Mouse (Mus musculus) lung, embryonic 14.5 days (tissue): Measurements from ENCODE around the gene Lpar1. TPM values are rescaled to one million over a fixed set of nuclear protein-coding genes. Genes with fewer than 3 reads are reported as not detected.

ENCODE experiments used
- ATAC-seq: fragments of 200-750 bp; cut with Nextera tagmentation; 2 replicates; pipeline ENCODE4 v1.8.0; 2017; ENCODE audit warnings: mild to moderate bottlenecking, moderate TSS enrichment, moderate library complexity; ENCODE audit not compliant: insufficient read depth
- DNase-seq: peaks from one replicate; pipeline ENCODE4 v3.0.0-alpha.2; 2015
- H3K27ac ChIP-seq: fragments of 300-500 bp; sonication (generic); 2 replicates; pipeline ENCODE4 v1.5.1; 2014; ENCODE audit warnings: low read depth, mild to moderate bottlenecking, moderate library complexity
- H3K27me3 ChIP-seq: fragments of 300-500 bp; sonication (generic); 2 replicates; pipeline ENCODE4 v1.6.1; 2014; ENCODE audit warnings: low read length, control low read depth; ENCODE audit not compliant: insufficient read depth
- H3K36me3 ChIP-seq: fragments of 300-500 bp; sonication (generic); 2 replicates; pipeline ENCODE4 v1.6.1; 2014; ENCODE audit warnings: control low read depth; ENCODE audit not compliant: insufficient read depth
- H3K4me1 ChIP-seq: fragments of 300-500 bp; sonication (generic); 2 replicates; pipeline ENCODE4 v1.6.1; 2014; ENCODE audit warnings: antibody characterized with exemption, control low read depth; ENCODE audit not compliant: insufficient read depth
- H3K4me2 ChIP-seq: fragments of 300-500 bp; sonication (generic); 2 replicates; pipeline ENCODE4 v1.6.1; 2014; ENCODE audit warnings: mild to moderate bottlenecking
- H3K4me3 ChIP-seq: fragments of 300-500 bp; sonication (generic); 2 replicates; pipeline ENCODE4 v1.5.1; 2014; ENCODE audit warnings: low read depth, low read length
- H3K9ac ChIP-seq: fragments of 300-500 bp; sonication (generic); 2 replicates; pipeline ENCODE4 v1.6.1; 2014
- H3K9me3 ChIP-seq: fragments of 300-500 bp; sonication (generic); 2 replicates; pipeline ENCODE4 v1.6.1; 2016; ENCODE audit warnings: low read depth, low read length, control low read depth
- CTCF ChIP-seq: IDR thresholded peaks from 2 replicates; pipeline ENCODE4 v1.5.1; 2016; ENCODE audit warnings: antibody characterized with exemption, low read depth
- WGBS: fragments of 180-500 bp; shearing (Covaris S2); extraction: QIAGEN DNeasy Blood & Tissue Kit; methylation state at CpG from one replicate; pipeline ENCODE4 v1.1.7; 2014; 5-methylcytosine and 5-hydroxymethylcytosine counted together
- polyA plus RNA-seq: library from polyadenylated mRNA; unstranded; fragments of >200 nt; fragmentation: Nextera tagmentation; extraction: Ambion mirVana; gene quantifications from 2 replicates; pipeline ENCODE4 v1.2.1, GENCODE M21; 2014

Gene Lpar1
- polyA plus RNA-seq, 1 experiment from 2014 or later, result 30.3 TPM

DNA sequence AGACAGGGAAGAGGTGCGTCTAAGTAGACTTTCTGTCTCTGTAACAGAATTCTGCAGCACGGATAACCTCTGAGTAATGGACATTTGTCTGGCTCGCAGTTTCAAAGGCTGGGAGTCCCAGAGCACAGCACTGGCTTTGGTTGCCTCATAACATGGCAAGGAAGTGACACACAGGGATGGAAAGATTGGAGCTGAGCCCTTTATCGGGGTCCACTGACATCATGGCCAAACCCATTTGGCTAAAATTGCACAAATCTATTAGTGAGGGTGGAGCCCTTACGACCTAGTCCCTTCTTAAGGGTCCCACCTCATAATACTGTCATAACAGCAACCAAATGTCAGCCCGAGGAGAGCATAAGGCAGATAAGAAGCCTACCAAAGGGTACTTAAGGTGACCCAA lies 22.1 kb upstream of the Lpar1 start:
- Histone ChIP-seq H3K9me3 (no peaks in the 10 kb centered on the region), H3K27me3 (no peaks in the 10 kb centered on the region), H3K4me1 (0 out of 2 replicates have a peak, but pooled peaks cover 3% of the 10 kb centered on the region), H3K9ac (no peak overlapping the region), H3K27ac (no peak overlapping the region), H3K4me2 (no peak overlapping the region), H3K4me3 (no peak overlapping the region), H3K36me3 (no peaks in the 10 kb centered on the region)
- no peak for ATAC-seq
- 81% methylated on average over 6 of the region's 6 CpGs for WGBS
- DNase-seq, result no peak
- no peak for TF ChIP-seq CTCF

DNA sequence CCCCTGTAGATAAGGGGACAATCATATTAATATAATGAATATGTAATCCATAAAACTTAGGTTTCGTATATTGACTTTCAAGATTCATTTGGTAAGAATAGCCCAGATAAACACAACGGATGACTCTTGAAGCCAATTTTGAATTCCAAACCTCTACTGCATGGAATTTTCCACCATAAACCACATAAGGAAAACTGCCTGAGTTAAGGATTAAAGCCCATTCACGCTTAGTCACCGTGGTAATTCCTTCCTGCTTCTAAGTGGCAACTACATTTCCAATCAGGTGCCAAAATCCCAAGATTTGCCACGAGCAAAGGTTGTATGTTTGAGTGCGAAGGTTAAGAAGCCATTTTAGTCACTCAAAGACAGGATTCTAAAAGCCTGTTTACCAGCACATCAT lies 20.3 kb upstream of the Lpar1 start:
- Histone ChIP-seq H3K9me3 (no peaks in the 10 kb centered on the region), H3K27ac (no peak overlapping the region), H3K9ac (no peak overlapping the region), H3K4me2 (no peak overlapping the region), H3K4me3 (no peak overlapping the region), H3K36me3 (no peaks in the 10 kb centered on the region), H3K4me1 (0 out of 2 replicates have a peak, but pooled peaks cover 3% of the 10 kb centered on the region), H3K27me3 (no peaks in the 10 kb centered on the region)
- WGBS, result 65% methylated on average over 6 of the region's 6 CpGs
- DNase-seq (no peak), ATAC-seq (no peak)
- TF ChIP-seq CTCF, result no peak

- H3K27me3 ChIP-seq, result no peaks in the 10 kb centered on the region
- H3K4me3 ChIP-seq, result no peak overlapping the region
- H3K9ac ChIP-seq, result no peak overlapping the region
- no peak overlapping the region for H3K27ac ChIP-seq
- ATAC-seq (no peak), DNase-seq (no peak)
- H3K4me2 ChIP-seq, result no peak overlapping the region
- 65% methylated on average over 2 of the region's 2 CpGs for WGBS
- no peaks in the 10 kb centered on the region for H3K9me3 ChIP-seq
- TF ChIP-seq CTCF, result no peak
- no peaks in the 10 kb centered on the region for H3K4me1 ChIP-seq
- H3K36me3 ChIP-seq, result no peaks in the 10 kb centered on the region
Measured at GRCm38 (mm10) chr4:58572446-58572845, 18.7 kb upstream of the Lpar1 start.

DNA sequence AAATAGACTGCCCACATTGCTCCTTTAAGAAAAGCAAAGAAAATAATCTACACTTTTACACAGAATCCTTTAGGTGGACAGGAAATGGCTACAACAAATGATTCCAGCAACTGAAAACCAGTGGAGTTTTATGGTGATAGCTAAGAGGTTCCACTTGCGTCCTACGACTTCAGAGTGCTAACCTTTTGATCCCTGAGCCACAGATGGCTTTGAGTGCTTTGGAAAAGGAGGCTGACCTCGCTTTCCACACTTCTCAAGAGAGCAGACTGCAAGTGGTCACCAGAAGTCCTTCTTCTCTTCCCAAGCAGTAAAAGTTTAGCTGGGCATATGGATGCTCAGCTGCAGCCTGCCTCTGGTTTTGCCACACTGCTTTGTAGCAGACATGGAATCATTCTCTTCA lies 18.0 kb upstream of the Lpar1 start:
- H3K4me3 ChIP-seq, result no peak overlapping the region
- no peaks in the 10 kb centered on the region for H3K36me3 ChIP-seq
- H3K27ac ChIP-seq, result no peak overlapping the region
- H3K27me3 ChIP-seq, result no peaks in the 10 kb centered on the region
- TF ChIP-seq CTCF, result no peak
- ATAC-seq, result no peak
- no peaks in the 10 kb centered on the region for H3K9me3 ChIP-seq
- H3K4me2 ChIP-seq, result no peak overlapping the region
- DNase-seq, result no peak
- WGBS, result 25% methylated on average over 3 of the region's 3 CpGs
- H3K4me1 ChIP-seq, result no peaks in the 10 kb centered on the region
- no peak overlapping the region for H3K9ac ChIP-seq

DNA sequence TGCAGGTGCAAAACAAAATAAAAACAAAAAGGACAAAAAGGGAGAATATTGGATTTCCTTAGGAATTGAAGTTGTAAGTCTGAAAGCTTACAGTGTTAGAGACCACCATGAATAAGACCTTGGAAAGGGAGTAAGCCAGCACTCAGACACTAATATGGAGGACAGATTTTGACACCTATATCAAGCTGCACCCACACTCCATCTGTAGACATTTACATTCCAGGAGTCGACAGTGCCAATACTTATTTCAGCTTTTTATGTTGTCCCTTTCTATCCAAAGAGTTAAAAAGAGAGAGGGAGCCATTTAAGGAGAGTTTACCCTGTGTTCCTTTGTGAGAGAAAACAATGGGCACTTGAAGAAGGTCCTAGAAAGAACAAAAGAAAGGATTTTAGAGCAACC lies 17.5 kb upstream of the Lpar1 start:
- no peak overlapping the region for H3K4me3 ChIP-seq
- no peak overlapping the region for H3K27ac ChIP-seq
- no peaks in the 10 kb centered on the region for H3K36me3 ChIP-seq
- no peak overlapping the region for H3K4me2 ChIP-seq
- H3K4me1 ChIP-seq, result no peaks in the 10 kb centered on the region
- ATAC-seq (no peak), DNase-seq (no peak)
- 34% methylated on average over 1 of the region's 1 CpGs for WGBS
- H3K27me3 ChIP-seq, result no peaks in the 10 kb centered on the region
- no peak overlapping the region for H3K9ac ChIP-seq
- TF ChIP-seq CTCF, result no peak
- no peaks in the 10 kb centered on the region for H3K9me3 ChIP-seq

GRCm38 (mm10) chr4:58568486-58568885 lies 14.8 kb upstream of the Lpar1 start:
- no peak for DNase-seq
- Histone ChIP-seq H3K36me3 (no peaks in the 10 kb centered on the region), H3K4me1 (no peaks in the 10 kb centered on the region), H3K27ac (no peak overlapping the region), H3K9me3 (no peaks in the 10 kb centered on the region), H3K9ac (no peak overlapping the region), H3K4me3 (no peak overlapping the region), H3K27me3 (no peaks in the 10 kb centered on the region), H3K4me2 (no peak overlapping the region)
- TF ChIP-seq CTCF, result no peak
- no peak for ATAC-seq
- WGBS, result 61% methylated on average over 8 of the region's 8 CpGs

DNA sequence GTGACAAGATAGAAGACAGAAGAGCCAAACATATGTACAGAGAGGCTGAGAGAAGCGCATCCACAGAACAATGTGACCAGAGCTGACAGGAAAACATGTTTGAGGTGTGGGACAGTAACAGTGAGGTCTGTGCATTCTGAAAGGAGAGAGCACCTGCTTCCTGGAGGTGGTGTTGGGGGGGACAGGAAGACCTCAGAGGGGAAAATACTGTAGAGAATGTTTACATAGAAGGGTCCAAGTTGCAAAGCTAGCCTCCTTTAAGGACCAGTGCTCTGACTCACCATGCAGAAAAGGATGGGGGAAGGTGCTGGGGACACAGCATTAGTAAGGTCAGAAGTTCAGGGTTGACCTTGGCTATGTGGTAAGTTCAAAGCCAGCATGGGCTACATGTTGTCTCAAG lies 9.1 kb upstream of the Lpar1 start:
- TF ChIP-seq CTCF, result no peak
- WGBS, result 74% methylated on average over 1 of the region's 1 CpGs

GRCm38 (mm10) chr4:58557001-58557400 lies 3.3 kb upstream of the Lpar1 start:
- ATAC-seq, result no peak
- WGBS, result 70% methylated on average over 3 of the region's 3 CpGs

More for the DNA sequence above, 9.1 kb upstream of the Lpar1 start:
- Histone ChIP-seq H3K4me2 (no peak overlapping the region), H3K9ac (no peak overlapping the region), H3K27ac (no peak overlapping the region), H3K4me3 (no peak overlapping the region), H3K36me3 (no peaks in the 10 kb centered on the region), H3K27me3 (no peaks in the 10 kb centered on the region), H3K9me3 (no peaks in the 10 kb centered on the region), H3K4me1 (no peaks in the 10 kb centered on the region)
- ATAC-seq (no peak), DNase-seq (no peak)

More at GRCm38 (mm10) chr4:58557001-58557400, 3.3 kb upstream of the Lpar1 start:
- Histone ChIP-seq H3K4me1 (no peaks in the 10 kb centered on the region), H3K4me2 (no peak overlapping the region), H3K27ac (no peak overlapping the region), H3K36me3 (no peaks in the 10 kb centered on the region), H3K9ac (no peak overlapping the region), H3K4me3 (no peak overlapping the region), H3K9me3 (no peaks in the 10 kb centered on the region), H3K27me3 (no peaks in the 10 kb centered on the region)
- no peak for TF ChIP-seq CTCF
- DNase-seq, result no peak
